Mouse (Mus musculus) layer of hippocampus, adult 18-20 months (tissue): ENCODE data around the gene LTO1. TPM values are rescaled to one million over a fixed set of nuclear protein-coding genes. Genes with fewer than 3 reads are reported as not detected.

Source experiments
- total RNA-seq, 2 experiments: library from RNA; stranded (reverse); gene quantifications; 2 replicates each; pipeline ENCODE4 v1.2.3; 2021

LTO1 gene
- total RNA-seq, 2 experiments from 2014 or later = 25.6 to 27.2 TPM

Other genes starting within 250 kb of the LTO1 start
- 1 to 10 TPM; 2.6 to 2.8 TPM for gene Ano1, start 163.1 kb upstream of the LTO1 start, total RNA-seq
- not detected for gene Fgf3, start 77.0 kb upstream of the LTO1 start, total RNA-seq
- not detected for gene Fgf4, start 67.7 kb upstream of the LTO1 start, total RNA-seq
- not detected for gene Fgf15, start 18.6 kb upstream of the LTO1 start, total RNA-seq
- gene Ccnd1, start 24.8 kb downstream of the LTO1 start, total RNA-seq = 10 to 100 TPM; 56.0 to 59.6 TPM